Mouse (Mus musculus) liver, adult (tissue): ENCODE data around the gene Rln1.

Source experiments
- GATA4 ChIP-seq: IDR thresholded peaks from 2 replicates; pipeline ENCODE4 v1.6.1; 2014; ENCODE audit warnings: mild to moderate bottlenecking, low read length; ENCODE audit not compliant: insufficient replicate concordance

Gene Rln1

DNA sequence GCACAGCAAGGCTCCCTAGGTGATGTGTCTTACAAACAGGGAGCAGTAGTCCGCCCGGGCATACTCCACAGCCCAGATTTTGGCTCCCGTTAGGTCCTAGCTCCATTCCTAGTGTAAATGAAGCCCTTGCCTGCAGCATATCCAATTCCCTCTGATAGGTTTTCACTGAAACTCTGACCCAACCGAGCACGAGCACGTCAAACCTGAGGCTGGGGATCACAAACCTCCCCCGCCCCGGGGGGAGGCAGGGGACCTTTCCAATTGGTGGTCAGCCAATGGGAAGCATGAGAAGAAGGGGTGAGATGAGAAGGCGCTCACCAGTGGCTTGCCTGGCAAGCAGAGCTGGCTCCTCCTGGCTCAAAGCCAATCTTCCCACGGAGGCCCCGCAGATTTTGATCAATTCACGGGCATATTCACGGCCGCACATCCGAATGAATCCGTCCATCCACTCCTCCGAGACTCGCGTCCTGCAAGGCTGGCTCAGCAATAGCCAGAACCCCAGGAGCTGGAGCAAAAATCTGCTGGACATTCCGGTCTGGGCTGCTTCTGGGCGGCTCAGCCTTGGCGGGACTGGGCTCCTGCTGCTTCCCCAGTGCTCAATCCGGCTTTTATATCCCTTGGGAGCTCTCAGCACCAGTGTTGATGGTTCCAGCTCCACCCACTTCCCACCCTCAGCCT lies at the start of gene Rln1:
Rln1 (minus strand) TSS at position 603 of the 678 bp plus-strand sequence.
- TF ChIP-seq GATA4, result no peak

DNA sequence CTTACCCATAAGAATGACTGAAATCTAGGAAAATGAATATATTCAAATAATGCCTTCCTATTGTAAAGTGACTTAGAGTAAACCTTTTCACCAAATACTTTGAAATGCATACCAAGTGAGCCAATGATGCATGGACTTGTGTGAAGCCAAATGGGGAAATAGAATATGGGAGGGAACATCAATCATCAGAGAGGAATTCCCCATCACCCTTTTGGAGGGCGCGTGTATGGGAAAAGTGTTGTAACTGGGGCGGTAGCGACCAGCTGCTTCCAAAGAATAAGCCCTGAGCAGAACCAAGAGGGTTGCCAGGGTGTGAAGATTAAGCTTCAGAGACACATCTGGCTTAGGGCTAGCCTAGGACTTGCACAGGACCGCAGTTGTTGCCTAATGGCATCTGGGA lies 48.9 kb upstream of the Rln1 start:
- TF ChIP-seq GATA4, result no peak

DNA sequence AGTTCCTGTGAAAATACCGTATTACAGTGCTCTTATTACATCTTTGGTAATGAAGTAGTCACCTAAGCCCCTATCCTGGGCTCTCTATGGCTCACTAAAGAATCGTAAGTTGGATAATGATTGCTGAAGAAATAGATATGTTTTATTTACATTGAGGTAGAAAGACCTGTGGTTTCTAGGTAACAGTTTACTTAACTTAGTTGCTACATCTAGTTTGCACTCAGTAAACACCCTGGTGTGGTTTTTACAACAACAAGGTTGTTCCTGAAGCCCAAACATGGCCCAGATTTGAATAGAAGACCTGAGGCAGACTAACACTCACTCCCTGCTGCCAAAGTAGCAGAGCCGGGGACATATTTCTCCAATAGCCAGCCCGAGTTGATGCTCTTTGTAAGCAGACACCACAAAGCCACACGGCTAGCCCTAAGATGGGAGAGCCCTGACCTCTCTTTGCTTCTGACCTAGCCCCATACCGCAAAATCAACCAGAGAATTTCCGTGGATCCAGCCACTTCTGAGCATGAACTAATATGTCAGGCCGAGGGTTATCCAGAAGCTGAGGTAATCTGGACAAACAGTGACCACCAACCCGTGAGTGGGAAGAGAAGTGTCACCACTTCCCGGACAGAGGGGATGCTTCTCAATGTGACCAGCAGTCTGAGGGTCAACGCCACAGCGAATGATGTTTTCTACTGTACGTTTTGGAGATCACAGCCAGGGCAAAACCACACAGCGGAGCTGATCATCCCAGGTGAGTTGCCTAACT lies 45.6 kb upstream of the Rln1 start:
- no peak for TF ChIP-seq GATA4

DNA sequence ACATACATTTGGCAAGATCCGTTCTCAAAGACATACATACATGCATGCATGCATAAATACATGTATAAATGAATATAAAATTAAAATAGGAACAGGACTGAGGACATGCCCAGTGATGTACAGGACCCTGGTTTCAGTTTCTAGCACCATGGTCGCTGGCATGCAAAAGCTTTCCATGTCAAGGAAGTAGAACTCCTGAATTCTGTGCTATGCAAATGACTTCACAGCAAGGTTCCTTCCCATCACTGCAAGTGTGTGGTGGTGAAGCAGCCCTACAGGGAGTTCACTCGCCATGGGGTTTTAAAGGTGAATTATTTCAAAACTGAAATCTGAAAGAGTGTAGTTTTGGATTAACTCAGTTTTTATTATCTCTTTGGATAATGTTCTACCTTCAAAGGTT lies 41.9 kb upstream of the Rln1 start:
- no peak for TF ChIP-seq GATA4

DNA sequence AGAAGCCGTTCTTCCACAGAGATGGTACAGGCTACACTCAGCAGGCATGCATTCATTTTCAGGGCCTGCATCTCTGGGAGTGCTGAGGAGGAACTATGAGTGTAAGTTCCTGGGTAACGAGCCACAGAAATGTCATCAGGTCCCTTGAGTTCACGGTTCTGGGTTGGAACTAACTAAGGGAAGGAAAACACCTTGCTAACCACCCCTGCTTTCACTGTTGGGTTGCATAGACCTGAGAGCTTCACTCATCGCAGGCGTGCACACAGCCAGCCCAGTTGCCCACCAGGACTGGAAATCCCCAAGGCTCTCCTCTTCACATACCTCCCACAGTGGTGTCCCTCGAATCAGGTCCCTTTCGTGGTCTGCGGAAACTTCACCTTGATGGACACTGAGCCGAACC lies 40.5 kb upstream of the Rln1 start:
- TF ChIP-seq GATA4, result no peak

DNA sequence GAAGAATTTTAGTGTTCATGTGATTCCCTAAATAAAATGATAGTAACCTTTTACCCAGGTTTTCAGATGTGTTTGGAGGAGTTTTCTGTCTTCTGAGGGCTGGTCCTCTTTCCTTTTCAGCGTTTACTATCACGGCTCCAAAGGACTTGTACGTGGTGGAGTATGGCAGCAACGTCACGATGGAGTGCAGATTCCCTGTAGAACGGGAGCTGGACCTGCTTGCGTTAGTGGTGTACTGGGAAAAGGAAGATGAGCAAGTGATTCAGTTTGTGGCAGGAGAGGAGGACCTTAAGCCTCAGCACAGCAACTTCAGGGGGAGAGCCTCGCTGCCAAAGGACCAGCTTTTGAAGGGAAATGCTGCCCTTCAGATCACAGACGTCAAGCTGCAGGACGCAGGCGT lies 39.0 kb upstream of the Rln1 start:
- no peak for TF ChIP-seq GATA4

DNA sequence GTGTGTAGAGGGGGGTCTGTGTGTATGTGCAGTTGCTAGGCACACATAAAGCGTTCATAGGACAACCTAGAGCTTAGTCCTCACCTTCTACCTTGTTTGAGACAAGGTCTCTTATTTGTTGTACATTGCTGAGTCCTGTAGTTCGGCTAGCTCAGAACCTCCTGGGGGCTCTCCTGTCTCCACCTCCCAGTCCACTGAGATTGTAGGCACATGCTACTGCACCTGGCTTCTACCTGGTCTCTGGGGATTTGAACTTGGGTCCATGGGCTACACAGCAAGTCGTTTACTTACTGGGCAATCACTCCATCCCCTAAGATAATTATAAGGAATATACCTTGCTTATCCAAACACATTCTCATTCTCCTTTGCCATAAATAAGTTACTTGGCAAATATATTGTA lies 38.2 kb upstream of the Rln1 start:
- TF ChIP-seq GATA4, result no peak

DNA sequence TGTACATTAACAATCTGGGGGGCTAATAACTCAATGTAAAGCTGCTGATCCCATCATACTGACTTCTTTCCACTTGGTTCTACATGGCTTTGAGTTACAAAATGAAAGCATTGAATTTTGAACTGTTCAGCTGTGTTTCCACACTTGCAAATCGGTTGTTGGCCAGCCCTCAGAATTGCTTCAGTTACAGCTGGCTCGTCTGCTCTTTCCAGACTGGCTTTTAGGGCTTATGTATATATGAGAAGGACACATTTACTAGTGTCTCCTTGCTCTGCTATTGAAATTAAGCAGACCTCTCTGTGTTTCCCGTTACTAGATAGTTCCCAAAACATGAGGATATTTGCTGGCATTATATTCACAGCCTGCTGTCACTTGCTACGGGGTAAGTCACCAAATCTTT lies 37.7 kb upstream of the Rln1 start:
- TF ChIP-seq GATA4, result no peak

DNA sequence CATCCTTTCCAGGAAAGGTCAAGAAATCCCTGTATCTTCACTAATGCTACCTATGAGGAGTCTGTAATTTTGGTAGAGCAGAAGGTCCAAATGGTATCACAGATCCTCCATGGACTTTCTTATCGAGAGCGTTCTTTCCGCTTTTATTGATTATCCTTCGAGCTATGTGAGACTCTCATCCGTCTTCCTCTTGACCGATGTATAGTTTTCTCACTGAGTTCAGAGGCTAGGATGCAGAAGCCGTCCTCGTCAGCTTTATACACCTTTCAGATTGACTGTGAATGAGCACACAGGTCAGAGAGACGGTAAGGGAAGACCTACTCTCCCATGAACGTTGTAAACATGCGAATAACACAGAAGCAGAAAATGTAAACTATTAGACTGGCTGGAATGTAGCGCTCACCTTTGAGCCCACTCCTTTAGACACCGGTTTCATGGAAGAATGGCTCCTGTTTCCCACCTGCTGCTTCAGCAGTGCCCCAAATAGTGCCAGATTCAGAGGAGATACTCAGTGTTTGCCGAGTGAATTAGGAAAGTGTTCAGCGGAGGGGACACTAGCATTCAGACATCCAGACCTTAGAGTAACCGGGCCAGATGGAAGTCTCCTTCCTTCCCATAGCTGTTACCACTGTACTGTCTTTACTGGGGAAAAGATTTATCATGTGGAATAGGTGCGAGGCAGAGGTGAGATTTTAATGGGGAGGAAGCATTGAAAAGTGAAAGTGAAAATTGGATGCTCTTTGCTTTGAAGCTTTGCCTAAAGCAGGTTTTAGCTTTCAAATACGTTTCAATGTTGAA lies 37.0 kb upstream of the Rln1 start:
- TF ChIP-seq GATA4, result no peak

DNA sequence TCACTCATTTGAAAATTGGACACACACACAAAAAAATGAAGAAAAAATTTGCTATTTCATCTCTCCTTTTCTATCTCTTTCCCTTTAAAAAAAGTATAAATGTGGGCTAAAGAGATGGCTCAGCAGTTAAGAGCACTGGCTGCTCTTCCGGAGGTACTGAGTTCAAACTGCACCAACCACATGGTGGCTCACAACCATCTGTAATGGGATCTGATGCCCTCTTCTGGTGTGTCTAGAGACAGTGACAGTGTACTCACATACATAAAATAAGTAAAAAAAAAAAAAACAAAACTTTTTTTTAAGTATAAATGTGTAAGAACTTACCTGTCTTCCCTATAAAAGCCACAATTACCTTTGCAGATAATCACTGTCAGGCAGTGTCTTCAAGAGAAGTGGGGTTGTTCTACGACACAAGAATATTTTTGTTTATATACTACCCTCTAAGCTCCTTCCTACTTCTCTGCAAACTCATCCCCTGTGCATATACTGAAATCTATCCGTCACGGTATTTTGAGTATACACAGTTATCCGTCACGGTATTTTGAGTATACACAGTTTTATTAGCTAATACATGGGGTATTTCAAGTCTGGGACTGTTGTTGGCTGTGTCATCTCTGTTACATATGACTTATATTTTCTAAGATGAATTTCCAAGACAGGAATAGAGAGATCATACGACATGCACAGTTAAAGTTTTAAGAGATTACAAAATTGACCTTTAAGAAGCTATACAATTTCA lies 36.2 kb upstream of the Rln1 start:
- TF ChIP-seq GATA4, result no peak

DNA sequence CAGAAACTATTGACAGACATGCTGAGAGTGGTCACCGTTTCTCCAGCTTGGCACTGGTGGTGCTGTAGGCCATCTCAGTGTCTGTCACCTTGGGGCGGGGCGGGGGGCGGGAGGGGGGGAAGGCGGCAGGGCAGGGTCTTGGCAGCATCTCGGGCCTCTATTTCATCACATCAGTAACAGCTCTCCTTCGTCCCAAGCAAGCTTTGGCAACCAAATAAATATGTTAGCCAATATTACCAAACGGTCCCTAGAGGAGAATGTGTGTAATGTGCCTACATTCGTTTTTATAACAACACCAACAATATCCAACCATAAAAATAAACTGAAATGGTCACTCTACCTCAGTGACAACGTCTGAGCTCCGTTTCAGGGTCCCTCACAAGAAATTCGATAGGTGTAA lies 35.6 kb upstream of the Rln1 start:
- no peak for TF ChIP-seq GATA4

DNA sequence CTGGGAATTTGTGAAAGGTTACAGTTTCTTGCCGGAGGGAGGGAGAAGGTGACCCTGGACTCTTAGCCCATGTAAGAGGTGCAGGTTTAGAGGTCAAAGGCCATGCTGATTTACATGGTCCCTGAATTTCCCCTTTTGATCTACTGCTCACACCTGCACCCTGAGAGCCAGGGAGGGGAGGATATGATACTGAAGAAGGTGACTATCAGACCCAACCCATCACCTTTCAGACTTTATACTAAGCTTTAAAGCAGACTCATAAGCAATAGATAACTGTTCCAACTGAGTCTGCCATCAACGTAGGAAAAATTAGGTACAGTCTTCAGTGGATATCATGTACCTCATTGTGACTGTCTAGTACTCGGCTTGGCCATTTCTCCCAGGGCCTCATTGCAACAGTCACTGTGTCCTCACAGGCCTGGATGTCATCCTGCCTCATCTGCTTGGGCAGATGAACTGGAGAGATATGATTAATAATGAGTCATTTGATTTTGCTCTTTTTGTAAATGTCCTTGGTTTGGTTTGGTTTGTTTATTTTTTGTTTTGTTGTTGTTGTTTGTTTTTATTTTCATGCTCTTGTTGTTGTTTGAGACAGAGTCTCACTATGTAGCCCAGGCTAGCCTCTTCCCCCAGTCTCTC lies 34.3 kb upstream of the Rln1 start:
- no peak for TF ChIP-seq GATA4

DNA sequence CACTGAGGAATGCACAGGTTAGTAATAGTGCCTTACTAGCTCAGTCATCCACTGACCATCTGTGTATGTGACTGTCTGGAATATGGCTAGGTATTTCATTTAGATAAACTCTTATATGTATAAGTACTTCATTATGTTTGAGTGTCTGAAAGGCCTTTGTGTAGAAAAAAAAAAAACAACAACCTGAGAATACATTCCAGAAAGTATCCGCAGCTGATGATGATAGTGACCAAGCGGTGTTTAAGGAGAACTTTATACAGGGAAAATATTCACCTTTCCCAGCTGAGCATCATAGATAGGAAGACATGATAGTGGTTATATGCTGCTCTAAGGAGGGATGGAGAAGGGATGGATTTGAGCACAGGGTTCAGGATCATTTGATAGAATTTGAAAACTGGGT lies 33.6 kb upstream of the Rln1 start:
- no peak for TF ChIP-seq GATA4

DNA sequence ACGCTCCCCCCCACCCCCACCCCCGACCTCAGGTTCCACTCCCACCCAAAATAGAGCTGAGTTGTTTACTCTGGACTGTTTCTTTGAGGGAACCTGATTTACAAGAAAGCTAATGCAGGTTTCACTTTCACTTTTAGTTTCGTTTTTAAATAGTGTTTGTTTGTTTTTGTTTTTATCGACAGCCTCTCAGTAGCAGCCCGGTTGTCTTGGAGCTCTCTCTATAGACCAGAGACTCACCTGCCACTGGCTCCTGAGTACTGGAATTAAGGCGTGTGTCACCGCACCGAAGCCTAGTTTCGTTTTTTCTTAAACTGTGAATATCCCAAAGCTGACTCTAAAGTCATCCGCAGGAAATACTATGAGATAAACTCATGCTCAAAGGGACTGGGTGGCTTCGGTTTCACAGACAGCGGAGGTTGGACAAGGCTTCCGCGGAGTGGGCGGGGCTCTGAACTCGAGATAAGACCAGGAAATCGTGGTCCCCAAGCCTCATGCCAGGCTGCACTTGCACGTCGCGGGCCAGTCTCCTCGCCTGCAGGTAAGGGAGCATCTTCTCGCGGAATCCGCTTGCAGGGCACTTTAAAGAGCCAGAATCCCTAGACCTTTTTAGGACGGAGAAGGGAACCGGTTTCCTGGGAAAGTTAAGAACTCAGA lies 32.6 kb upstream of the Rln1 start, which contains the start of the genes Plgrkt and Cd274:
Plgrkt (minus strand) TSS at position 422 of the 654 bp plus-strand sequence.
Cd274 (plus strand) TSS at position 487 of the 654 bp plus-strand sequence.
- peak; percentile 97 for TF ChIP-seq GATA4
